Mouse (Mus musculus) cerebellum, postnatal 36 days (tissue): ENCODE measurements around the gene Rreb1.
A peak's percentile ranks its signal among the peaks of the same experiment; 100 is the strongest.

Source experiments
- DNase-seq, 2 experiments: peaks; one replicate each; pipeline ENCODE4 v3.0.0; 2021 to 2022; ENCODE audit warnings: mixed read lengths in 2 of 2

Gene Rreb1

DNA sequence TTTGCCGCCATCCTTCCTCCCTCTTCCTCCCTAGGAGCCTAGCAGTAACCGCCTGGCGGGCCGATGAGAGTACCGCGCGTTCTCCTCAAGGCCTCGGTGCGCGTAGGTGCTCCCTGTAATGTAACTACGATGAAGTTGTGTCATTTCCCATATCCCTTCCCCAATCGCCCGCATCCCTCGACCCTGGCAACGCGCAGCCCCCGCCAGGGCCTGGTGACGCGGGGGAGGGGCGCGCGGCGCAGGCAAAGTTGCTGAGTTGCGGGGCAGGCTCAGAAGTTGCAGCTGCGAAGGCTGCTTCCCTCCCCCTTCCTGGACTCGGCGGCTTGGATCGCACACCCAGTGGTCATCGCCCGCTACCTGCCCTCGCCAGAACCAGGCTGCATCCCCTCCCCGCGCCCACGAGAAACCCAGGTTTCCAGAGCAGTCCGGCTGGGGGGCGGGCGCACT lies at the start of gene Rreb1:
Gene Rreb1 (plus strand): TSS at position 254 of the 447 bp plus-strand sequence.
- peak; percentile 4 to 13 for DNase-seq

DNA sequence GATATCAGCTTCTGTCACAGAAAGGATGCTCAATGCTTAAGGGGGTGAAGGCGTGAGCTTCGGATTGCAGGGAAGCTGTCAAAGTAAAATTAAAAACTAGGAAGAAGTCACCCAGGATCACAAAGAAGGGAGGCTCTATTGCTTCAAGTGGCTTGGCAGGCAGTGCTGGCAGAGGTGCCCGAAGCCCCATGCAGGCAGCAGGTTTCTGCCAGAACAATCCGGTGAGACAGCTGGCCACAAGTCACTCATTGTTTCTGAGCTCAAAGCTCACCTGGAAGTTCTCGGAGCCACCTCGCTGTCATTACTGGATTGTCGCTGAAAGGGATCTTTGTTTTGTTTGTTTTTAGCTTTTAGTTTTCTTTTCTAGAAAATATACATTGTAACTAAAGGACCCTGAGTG lies 49.6 kb upstream of the Rreb1 start:
- DNase-seq: peak; percentile 5 to 12

DNA sequence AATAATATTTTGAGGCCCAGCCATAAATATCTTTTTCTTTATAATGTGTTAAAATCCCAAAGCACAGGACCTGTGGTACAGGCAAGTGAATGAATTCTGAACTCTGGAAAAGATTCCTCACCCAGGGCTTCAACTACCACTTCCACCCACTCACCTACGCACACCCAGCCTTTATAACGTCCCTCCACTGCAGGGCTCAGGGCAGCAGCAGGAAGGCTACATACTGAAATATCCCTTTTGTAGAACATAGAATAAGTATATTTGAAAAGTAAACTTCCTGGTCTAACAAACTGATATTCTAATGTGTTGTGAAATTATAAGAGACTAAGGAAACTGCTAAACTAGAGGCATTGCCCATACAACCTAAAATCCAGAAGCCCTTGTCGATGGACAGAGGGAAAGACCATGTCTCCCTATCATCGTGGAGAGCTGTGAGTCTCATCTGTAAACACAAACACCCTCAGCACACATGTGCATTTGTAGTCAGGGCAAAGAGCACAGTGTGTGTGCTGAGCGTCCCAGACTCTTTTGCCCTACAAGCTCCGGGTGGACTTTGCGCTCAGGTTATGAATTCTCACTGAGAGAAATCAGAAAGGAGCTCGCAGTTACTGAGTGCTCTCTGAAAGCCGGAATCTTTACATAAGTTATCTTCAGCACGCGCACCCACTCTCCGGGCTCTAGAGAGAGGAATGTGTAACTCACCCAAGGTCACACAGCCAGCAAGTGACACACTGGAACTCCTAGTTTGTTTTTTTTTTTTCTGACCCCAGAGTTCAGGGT lies 46.1 kb upstream of the Rreb1 start:
- no peak for DNase-seq

DNA sequence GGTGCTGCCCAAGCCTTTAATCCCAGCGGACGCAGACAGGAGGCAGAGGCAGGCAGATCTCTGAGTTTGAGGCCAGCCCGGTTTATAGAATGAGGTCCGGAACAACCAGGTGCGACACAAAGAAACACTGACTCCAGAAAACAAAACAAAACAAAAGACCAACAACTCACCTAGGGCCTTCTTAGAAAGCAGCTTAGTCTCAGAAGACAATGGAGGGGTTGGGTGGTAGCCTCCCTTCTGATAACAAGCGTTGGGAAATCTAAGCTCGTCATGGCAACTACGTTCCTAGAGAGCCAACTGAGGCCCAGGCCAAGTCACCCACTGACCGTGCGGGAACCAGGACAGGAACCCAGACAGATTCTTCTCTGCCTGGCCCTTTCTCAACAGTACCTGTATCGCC lies 43.7 kb upstream of the Rreb1 start:
- no peak for DNase-seq

DNA sequence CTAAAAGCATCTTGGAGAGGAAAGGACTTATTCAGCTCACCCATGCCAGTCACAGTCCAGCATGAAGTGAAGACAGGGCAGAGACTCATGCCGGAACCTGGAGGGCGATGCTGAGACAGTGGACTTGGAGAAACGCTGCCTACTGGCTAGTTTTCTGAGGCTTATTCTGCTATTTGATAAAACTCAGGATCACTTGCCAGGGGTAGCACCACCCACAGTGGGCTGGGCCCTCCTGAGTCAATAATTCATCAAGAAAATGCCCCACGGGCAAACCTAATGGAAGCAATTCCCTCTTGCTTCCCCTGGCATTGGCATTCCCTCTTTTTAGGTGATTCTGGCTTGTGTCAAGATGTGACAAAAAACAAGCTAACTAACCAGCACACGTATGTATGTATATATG lies 38.1 kb upstream of the Rreb1 start:
- no peak for DNase-seq

DNA sequence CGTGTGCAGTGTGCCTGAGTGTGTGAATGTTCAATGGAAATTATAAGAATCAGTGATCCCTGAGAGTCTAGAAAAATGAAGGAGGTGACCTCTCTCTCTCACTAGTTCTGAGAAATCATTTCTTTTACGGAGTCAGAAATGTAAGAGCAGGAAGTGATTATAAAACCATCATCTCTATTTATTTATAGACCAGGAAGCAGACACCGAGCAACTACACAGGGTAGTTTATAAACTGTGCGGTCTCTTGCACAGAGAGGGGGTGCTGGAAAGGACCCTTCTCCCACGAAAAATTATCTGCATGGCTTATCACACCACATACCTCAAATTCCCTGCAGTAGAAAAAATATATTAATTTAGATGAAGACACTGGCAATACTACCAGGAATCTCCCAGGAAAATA lies 37.4 kb upstream of the Rreb1 start:
- DNase-seq: no peak

- no peak for DNase-seq
These were observed 36.0 kb upstream of the Rreb1 start for GRCm38 (mm10) chr13:37742248-37742647.

DNA sequence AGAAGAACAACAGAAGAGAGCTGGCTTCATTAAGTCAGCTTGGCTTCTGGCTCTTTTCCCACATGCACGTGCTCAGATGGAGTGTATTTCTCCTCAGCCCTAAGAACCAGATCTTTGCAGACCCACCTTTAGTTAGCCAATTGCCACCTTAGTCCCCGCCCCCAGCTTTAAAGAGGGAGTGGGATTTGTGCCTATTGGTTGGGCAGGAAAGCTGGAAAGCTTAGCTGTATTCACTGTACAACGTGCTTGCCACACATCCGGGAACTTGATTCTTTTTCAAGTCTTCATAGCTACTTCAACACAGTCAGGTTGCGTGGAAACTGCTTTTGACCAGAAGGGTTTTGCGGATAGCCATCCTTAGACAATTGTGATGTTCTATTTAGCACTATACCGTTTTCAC lies 30.7 kb upstream of the Rreb1 start:
- no peak for DNase-seq

- DNase-seq: no peak
These were observed 28.7 kb upstream of the Rreb1 start for GRCm38 (mm10) chr13:37749485-37749884.

- no peak for DNase-seq
These were observed 26.8 kb upstream of the Rreb1 start for GRCm38 (mm10) chr13:37751154-37751950.

- no peak for DNase-seq
These were observed 18.7 kb upstream of the Rreb1 start for GRCm38 (mm10) chr13:37759341-37760012.

DNA sequence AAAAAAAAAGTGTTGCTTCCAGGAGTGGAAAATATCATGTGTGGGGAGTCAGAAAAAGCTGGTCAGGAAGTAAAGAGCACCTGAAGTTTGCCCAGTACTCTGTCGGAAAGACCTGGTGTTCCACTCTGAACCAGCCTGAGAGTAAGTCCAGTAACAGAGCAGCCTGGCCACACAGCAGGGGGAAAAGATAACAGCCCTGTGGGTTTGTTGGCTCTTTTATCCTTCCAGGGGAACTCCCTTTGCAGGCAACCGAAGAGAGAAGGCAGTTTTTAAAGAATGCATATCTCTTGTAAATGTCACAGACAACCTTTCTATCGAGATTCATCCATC lies 18.2 kb upstream of the Rreb1 start:
- no peak for DNase-seq

- no peak for DNase-seq
These were observed 17.8 kb upstream of the Rreb1 start for GRCm38 (mm10) chr13:37760373-37760772.

DNA sequence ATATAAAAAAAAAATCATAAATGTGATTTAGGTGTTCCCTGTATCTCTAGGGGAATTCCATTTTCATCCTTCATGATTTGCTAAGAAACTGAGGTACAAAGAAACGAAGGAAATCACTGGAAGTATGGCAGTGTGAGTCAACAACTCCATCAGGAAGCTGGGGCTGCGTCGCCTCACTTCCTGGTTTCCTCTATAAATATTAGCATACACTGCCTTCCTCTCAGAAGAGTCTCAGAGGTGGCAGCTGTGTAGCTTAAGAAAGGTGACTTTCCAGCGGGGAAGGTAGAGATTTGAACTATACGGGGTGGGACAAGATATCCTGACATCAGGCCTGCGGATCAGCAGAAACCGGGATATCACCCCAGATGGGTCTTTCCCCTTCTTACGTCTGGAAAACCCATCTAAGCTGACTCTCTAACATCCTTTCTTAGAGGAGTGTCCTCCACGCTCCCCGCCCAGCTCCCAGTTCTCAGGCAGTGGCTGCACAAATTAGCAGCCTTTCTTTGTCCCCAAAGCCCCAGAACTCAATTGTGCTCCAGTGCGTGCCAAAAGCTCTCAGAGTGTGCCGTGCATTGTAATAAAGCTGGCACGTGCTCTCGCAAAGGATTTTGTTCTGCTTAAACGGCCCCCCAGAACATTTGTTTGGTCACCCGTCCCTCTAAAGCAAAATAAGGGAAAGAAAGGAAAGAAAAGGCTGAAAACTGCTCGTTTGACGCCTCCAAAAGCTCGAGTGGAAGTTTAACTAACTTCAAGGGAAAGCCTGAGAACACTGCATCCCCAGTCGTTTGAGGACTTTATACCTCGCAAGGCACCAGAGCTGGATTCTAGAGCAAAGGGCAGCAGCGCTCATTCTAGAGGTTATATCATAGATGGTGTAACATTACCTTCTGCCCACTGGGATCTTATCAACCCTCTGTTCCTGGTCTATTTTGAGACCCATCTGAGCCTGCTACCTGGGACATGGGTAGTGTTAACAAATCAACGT lies 17.0 kb upstream of the Rreb1 start:
- DNase-seq: no peak

- DNase-seq: no peak
These were observed 14.3 kb upstream of the Rreb1 start for GRCm38 (mm10) chr13:37763800-37764407.

GRCm38 (mm10) chr13:37769777-37770176 lies 8.4 kb upstream of the Rreb1 start:
- DNase-seq: no peak

DNA sequence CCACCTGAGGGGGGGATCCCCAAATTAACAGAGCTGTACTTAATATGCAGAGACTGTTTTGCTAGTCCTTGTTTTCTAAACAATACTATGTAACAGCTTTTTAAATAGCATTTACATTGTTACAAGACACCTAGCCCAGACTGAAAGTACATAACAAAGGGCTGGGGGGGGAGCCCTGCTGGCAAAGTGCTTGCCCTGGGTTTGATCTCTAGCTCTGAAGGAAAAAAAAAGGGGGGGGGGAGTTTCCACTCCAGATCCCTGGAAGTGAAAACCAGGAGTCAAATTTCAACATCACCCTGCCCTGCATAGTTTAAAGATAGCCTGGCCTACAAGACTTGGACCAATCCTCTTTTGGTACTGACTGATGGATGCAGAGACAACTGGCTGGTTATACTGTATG lies 4.7 kb upstream of the Rreb1 start:
- DNase-seq: no peak

DNA sequence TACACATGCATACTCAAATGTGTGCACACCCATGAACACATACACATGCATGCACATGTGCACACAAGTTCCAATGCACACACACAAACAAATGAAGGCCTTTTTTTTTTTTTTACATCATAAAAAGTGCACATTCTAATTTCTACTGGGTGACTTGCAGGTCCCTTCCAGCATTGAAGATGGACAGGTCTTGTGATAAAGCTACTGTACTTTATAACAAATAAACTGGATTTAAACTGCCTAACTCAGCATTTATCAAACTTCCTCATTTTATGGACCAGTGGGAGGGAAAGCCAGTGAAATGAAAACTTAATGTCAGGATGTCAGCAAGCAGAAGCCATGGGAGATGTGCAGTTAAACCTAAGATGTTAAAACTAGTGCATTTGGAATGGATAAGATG lies 1.5 kb upstream of the Rreb1 start:
- DNase-seq: no peak

DNA sequence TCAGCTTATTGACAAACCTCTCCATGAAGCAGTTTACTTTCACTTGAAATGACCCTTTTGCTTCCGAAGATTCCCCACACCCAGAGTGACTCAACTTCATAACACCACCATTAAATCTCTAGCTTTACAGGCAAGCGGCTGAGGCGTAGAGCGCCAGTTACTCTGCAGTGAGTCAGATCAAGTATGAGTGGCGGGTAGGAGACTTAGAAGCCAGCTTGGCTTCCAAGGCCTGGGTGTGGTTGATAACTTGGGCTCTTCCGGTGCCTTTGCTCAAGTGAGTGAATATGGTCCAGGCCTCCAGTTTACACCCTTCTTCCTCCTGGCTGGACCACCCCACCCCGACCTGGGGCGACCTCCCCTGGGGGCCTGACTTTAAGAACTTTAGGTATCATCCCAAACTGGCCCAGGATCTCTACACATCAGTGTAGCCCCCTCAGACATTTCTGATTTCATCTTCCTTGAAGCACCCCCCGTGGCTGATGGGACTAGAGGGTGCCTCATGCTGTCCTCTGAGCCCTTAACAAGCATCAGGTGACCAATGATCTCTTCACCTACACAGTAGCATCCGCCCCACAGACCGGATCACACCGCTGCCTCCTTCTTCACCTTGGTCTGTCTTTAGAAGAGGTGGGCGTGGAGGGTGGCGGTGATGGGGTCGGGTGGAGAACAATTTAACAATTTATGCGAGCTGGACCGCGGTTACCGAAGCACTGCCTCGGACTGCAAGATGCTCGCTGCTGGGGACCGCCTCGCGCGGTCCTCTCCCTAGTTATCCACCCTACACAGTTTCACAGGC lies 651 bp upstream of the Rreb1 start:
- DNase-seq: no peak

DNA sequence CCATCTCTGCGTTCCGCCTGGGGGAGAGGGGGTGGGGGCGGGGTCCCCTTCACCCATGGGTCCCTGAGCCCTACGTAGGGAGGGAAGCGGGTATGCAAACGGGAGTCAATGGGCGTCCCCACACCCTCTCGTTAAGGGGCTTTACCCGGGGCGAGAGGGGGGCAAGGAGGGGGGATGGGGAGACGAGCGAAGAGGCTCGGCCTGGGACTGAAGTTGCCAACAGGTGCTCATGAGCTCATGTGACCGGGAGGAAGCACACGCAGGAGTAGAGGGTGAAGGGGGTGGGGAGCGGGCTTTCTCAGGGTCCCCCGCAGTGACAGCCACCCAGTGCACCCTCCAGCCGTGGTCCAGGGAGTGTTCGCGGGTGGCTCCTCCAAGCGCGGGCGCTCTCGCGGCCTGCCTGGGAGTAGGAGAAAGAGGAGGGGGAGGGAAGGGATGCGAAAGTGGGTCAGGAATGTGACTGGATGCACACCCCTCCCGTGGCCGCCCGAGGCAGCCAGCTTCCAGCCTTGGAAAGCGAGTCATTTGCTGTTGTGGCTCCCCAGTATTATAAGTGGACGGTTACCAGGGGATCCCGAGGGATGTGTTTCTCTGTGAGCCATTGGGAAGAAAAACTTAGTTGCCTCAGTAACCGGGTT lies 513 bp downstream of the Rreb1 start:
- DNase-seq: peak; percentile 5 to 15

DNA sequence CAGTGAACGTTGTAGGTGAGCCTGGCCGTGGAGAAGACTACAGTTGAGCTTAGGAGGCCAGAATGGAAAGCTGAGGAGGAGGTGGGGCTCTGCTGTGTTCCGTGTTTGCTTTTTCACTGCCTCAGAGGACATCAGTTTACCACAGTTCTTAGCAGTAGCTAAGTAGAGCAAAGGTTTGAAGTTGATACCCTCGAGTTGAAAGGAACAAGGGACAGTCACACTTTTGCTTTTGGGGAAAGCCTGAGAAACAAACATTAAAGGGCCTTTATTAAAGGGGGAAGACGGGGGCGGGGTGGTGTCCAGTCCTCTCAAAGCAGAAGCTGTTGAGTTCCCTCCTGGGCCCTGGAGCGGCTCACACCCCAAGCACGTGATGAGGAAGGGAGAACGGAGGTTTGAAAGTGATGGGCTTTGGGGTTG lies 1.1 kb downstream of the Rreb1 start:
- no peak for DNase-seq
